Mouse (Mus musculus) c-Kit-negative CD71-positive TER-119-positive erythroid progenitor cells, embryonic 14.5 days (primary cell): ENCODE results near the gene Sfi1.
"Not testable (repeated sequence)": the region's sequence is repeated elsewhere in the genome, so short reads cannot be mapped to it uniquely, and the experiment has no call there.

Experiments used
- DNase-seq: peaks from one replicate; pipeline ENCODE4 v3.0.0-alpha.2; 2013; ENCODE audit warnings: low read depth, low spot score

The Sfi1 gene

DNA sequence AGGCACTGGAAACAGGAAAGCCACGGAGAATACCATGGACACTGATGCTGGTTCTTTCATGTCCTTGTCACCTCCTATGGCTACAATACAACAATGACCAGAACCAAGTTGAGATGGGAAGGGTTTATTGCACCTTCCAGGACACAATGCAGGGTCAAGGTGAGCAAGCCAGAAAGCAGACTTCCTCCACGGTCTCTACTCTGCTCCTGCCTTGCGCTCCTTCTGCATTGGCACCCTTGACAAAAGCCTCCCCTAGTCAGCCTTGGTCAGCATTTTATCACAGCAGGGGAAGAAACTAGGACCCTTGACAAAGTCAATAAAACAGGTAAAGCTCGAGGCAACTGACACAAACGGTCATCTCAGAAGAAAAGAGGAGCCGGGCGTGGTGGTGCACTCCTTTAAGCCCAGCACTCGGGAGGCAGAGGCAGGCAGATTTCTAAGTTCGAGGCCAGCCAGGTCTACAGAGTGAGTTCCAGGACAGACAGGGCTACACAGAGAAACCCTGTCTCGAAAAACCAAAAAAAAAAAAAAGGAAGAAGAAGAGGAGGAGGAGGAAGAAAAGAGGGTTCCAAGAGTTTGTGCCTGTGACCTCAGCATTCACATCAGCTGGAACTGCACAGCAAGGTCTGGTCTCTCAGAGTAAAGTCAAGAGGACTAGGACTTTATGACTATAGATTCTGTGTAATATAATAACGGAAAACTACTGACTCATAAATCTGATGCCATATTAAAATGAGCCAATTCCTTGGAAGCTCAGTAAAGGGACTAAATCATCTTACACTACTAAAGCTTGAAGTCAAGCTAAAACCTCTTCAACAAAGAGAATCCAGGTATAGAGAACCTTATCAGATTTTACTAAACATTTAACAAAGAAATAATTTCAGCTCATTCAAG lies 19.6 kb downstream of the Sfi1 start:
- DNase-seq: not testable (repeated sequence)

DNA sequence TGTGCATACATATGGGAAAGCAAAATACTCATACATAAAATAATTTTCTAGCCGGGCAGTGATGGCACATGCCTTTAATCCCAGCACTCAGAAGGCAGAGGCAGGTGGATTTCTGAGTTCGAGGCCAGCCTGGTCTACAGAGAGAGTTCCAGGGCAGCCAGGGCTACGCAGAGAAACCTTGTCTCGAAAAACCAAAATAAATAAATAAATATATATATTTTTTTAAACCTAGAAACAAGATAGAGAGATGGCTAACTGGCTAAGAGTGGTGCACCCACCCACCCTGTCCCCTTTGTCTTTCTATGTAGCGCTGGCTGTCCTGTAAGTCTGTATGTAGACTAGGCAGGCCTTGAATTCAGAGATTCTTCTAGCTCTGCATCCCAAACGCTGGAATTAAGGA lies 20.7 kb downstream of the Sfi1 start:
- DNase-seq: not testable (repeated sequence)

DNA sequence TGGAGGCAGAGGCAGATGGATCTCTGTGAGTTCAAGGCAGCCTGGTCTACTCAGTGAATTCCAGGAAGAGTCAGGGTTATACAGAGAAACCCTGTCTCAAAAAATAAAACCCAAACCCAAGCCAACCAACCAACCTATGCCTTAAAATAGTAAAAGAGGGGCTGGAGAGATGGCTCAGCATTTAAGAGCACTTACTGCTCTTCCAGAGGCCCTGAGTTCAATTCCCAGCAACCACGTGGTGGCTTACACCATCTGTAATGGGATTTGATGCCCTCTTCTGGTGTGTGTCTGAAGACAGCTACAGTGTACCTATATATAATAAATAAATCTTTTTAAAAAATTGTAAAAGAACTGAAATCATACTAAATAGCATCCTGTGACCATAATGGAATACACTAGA lies 21.3 kb downstream of the Sfi1 start:
- not testable (repeated sequence) for DNase-seq

DNA sequence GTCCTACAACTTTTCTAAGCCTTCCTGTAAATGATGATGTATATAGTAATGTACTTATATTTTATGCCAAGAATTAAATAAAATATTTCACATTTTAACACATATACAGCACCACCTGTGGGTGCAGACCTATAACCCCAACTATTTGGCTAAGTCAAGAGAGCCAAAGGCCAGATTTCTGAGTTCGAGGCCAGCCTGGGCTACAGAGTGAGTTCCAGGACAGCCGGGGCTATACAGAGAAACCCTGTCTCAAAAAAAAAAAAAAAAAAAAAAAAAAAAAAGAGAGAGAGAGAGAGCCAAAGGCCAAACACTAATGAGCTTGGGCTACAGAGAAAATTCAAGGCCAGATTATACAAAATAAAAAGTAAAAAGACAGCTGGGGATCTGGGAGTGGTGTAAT lies 24.2 kb downstream of the Sfi1 start:
- not testable (repeated sequence) for DNase-seq

DNA sequence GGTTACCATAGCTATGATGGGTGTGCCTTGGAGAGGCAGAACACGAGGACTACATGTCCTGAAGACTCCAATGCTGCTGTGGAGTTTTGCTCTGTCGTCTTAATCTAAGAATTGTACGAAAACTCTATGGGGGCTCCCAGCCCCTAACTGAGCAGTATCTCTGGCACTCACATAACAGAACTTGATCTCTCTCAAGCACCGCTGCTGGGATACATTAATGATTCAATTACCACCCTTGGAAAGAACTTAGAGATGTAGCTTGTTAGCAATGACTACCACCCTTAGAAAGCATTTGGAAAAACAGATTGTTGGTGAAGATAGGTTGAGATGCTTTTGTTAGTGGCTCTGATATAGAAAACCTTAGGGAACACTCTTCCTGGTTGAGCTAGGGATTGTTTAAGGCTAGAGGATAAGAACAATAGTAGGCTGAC lies 25.7 kb downstream of the Sfi1 start:
- not testable (repeated sequence) for DNase-seq

DNA sequence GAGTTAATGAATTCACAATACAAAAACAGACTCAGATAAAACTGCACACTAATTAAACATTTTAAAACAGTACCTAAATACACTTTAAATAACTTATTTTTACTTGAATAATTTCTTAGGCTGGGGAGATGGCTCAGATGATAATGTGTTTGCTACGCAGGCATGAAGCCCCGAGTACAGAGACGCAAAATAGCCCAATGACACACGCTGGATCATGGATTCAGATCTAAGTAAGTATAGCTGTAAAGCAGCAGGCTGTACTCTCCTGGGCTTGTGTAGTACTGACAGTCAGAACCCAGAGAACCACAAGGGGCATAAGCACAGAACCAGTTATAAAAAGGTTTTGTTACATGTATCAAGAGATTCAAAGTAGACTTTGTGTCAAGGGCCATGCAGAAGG lies 26.1 kb downstream of the Sfi1 start:
- DNase-seq: not testable (repeated sequence)

DNA sequence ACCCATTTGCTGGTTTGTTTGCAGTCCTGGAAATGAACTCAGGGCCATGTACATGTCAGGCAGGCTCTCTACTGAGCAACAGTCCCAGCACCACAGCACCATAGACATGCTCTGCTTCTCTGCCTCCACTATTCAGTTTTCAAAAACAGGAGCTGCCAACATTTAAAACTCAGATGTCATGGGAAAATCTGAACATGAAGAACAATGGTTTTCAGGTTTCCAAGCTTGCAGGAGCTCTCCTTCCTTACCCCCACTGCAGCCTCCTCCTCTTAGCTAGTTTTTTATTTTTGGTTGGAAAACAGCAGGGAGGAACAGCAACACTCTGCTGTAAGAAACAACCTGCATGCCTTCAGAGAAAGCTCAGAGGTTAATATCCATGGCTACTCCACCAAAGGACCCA lies 26.9 kb downstream of the Sfi1 start:
- not testable (repeated sequence) for DNase-seq

DNA sequence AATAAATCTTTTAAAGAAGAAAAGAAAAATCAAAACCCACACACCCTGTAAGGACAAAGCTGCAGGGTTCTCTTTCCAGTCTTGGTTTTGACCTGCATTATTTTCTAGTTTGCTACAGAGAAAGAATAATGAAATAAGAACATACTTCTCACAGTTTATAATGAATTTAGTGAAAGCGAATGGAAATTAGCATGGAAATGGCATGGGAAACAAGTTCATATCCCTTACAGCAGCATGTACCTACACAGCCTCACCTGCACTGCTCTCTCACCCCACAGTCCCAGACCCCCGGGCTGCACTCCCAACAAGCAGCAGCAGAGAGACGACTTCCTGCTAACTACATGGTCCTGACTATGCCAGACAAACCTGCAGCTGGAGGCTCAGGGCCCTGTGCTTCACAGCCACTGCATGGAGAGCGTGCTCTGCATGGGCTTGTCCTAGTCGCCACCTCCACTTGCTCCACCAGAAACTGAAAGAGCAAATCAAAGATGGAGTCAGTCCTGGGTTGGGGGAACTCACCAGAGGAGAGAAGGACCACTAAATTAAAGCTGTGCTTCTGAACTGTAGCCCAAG lies 28.0 kb downstream of the Sfi1 start:
- not testable (repeated sequence) for DNase-seq

DNA sequence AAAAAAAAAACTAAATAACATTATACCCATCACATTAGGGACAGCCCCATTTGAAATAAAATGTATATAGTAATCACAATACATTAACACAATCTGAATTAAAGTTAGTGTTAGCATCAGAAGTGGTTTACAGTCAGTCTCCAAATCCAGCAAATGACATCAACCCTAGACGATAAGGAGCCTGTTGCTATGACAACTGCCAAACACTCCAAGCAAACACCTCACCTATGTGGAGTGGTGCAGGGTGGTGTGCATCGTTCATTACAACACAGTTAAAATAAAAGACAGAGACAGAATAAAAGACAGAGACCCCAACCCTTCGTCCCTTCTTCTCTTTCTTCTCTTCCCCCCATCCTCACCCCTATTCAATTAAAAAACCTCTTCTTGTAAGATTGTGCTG lies 29.6 kb downstream of the Sfi1 start:
- not testable (repeated sequence) for DNase-seq

DNA sequence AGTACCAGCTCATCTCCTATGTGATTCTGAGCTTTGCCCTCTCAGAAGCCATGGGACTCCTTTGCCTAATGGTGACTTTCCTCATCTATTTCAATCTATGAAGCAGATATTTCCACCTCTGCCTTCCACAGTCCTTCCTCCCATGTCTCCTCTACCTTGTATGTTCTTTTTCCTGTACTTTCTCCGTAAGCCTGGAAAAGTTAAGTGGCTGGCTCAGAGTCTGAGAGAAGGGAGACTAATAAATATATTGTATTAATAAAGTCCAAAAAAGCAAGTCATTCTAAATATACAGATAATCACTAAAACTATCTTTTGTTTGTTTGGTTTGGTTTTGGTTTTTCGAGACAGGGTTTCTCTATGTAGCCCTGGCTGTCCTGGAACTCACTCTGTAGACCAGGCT lies 30.1 kb downstream of the Sfi1 start:
- DNase-seq: not testable (repeated sequence)

DNA sequence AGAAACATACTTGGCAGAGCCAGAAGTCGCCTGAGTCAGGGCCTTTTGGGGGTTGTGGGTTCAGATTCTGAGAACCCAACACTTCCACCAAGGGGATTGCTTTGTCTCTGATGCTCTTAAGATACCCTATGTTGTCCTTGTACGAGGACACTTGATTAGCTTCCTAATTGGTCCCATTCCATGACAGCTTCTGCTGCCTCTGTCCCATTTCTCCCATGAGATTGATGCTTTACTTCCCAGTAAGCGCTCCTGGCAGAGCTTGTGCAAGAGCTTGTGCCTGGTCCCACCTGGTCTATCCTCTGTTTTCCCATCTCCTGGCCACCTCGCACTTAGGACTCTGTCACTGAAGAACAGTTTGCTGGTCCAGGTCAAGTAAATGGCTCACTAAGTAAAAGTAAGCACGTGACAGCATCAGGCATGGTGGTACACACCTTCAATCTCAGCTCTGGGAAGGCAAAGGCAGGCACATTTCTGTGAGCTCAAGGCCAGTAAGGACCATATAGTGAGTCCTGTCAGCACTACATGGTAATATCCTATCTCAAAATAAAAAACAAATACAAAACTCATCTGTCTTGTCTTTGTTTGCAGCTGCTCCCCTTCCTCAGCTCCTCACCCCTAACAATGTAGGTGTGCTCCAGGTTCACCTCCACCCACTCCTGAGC lies 30.9 kb downstream of the Sfi1 start:
- not testable (repeated sequence) for DNase-seq

DNA sequence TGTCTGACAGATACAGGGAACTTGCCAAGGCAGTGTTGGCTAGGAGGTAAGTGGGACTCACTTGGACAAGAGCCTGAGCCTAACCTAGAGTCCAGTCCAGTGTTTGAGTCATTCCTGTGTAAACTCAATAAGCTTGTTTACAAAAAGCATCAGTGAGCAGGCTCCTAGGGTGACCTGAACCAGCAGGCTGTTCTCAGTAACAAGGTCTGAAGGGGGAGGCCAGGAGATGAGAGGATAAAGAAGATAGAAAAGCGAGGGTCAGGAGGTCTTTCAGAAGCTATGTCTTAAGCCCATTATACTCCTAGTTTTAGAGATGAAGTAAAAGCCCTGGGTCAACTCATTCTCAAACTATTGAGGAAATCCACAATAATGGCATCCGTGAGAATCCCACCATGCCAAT lies 31.9 kb downstream of the Sfi1 start:
- DNase-seq: not testable (repeated sequence)

DNA sequence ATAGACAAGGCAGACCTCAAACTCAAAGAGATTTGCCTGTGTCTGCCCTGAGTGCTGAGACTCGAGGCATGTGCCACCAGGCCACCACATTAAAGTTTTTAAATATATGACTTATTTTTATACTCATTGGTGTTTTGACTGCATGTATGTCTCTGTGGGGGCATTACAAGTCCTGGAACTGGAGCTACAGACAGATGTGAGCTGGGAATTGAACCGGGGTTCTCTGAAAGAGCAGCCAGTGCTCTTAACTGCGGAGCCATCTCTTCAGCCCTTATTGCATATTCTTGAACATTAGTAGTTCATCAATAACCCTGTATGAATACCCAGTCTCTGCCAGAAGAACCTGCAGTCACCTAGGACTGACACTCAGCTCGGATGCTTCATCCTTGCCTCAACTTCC lies 34.5 kb downstream of the Sfi1 start:
- DNase-seq: not testable (repeated sequence)

DNA sequence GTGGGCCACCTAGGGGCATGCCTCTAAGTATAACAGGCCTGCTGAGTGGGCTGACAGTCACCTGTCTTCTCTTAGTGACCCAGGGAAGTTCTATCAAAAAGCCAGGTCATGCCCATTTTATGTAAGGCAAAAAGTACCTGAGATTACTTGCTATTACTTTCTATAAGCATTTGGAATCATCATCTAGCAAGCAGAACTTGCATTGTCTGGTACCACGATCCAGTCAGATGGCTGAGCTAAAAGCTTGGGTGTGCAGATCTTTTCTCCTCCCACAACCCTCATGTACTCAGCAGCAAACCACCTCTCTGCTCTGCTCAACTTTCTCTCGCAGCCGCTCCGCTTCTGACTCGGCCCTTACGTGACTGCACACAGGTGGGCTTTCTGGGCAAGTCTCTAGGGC lies 35.3 kb downstream of the Sfi1 start:
- not testable (repeated sequence) for DNase-seq

DNA sequence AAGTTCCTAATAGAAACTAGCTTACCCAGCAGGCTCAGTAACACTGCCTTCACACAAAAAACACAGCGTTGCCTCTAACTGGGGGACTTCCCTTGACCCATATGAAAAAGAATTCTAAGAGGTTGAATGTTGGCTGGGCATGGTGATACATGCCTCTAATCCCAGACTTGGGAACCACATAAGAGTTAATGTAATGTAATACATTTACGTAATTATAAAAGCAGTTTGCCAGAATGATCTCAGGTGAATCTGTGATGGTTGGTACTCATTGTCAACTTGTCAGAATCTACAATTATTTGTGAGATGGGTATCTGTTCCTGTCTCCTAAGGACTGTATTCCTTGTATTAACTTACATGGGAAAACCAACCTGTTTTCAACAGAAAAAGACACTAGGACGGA lies 36.3 kb downstream of the Sfi1 start:
- not testable (repeated sequence) for DNase-seq

DNA sequence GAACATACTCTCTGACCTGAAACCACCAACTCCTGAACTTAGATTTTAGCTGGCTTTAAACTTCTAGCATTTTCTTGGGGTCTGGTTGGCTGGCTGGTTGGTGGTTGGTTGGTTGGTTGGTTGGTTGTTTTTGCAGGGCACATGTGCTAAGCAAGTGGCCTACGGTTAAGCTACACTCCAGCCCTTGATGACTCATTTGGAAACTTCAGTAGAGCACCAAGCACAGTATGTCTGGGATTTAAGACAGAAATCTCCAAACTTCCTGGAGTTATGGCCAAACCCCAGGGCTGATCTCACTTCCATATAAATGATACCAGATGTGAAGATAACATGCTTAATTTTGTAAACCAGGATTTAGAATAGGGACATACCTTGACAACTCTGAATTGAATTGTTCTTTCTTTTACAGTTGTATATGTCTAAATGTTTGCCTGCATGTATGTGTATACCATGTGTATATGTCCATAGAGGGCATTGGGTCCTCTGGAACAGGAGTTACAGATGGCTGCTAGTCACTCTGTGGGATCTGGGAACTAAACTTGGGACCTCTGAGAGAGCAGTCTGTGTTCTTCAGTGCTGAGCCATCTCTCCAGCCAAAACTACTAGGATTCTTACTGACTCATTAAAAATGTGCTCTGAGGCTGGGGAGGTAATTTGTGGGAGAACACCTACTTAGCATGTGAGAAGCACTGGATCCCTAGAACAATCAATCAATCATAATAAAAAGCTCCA lies 39.4 kb downstream of the Sfi1 start:
- DNase-seq: not testable (repeated sequence)

DNA sequence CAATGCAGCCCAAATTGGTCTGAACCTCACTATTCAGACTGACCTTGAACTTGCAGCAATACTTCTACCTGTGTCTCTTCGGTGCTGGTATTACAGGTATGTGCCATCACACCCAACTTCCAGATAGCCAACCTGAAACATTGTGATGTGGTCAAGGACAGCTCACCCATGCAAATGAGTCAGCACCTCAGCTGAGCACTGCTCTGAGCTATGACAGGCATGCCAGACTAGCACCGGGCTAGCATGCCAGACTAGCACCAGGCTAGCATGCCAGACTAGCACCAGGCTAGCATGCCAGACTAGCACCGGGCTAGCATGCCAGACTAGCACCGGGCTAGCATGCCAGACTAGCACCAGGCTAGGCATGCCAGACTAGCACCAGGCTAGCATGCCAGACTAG lies 41.9 kb downstream of the Sfi1 start:
- DNase-seq: not testable (repeated sequence)

DNA sequence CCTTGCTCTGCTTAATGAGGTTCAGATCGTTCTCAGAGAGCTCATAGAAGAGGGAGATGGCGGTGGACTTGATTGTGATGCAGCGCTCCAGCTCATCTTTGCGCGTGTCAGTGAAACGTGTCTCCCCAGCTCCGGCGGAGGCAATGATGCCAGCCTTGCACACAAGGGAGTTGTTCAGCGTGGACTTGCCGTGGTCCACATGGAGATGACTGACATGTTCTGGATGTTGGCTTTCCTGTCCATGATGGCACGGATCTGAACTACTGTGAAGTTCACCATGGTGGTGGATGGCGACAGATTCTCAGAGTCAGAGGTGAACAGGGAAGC lies 42.6 kb downstream of the Sfi1 start:
- DNase-seq: not testable (repeated sequence)

DNA sequence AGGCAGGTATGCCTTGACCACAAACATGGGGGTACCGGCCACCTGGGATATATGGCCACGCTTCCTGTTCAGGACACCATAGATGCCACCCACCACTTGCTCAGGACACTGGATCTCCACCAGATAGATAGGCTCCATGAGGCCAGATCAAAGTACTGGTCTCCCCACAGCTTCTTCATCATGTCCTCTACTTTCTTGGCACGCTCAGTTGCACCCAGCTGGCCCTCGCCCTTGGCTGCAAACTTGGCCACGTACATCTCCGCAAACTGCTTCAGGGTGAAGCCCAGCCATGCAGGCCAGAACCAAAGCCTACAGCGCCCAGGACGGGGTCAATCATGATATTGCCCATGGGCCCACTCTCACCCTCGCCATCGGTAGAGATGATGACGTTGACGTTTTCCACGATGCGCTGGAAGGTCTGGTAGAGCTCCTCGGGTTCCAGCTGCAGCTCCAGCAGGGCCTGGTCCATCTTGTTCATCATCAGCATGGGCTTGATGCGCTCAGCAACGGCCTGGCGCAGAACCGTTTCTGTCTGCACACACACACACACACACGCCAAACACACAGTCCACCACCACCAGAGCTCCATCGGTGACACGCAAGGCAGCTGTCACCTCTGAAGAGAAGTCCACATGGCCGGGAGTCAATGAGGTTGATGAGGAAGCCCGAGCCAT lies 43.1 kb downstream of the Sfi1 start:
- DNase-seq: not testable (repeated sequence)

DNA sequence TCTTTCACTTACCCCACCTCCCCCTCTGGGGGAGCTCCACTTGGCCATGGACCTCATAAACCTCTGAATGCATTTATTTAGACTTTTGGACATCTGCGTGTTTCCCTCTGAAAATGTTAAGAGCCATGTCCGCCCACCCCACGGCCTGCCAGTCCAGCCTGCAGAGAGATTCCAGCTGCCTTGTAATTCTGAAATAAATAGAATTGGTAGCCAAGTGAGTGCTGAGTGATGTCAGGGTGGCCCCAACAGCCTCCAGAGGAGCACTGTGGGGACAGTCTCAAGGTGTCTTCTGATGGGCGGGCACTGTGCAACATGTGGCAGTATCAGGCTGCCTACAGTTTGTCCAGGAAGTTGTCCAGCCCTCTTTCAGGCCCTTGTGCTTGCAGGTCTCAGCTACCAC lies 43.8 kb downstream of the Sfi1 start:
- DNase-seq: not testable (repeated sequence)

DNA sequence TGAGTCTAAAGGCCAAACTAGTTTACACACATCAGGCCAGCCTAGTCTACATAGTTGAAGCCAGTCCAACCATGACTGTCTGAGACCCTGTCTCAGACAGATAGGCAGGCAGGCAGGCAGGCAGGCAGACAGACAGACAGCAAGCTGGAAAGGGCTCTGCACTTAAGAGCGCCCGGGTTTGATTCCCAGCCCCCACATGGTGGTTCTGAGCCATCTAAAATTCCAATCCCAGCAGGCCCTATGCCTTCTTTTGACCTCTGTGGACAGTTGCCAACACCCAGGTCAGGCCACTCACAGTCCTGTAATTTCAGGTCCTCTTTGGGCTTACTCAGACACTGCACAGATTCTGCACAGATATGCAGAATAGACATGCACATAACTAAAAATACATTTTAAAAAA lies 46.5 kb downstream of the Sfi1 start:
- DNase-seq: not testable (repeated sequence)
